Mouse (Mus musculus) cerebellum, postnatal 14 days (tissue): ENCODE measurements around the gene Mgst1.
A peak's percentile ranks its signal among the peaks of the same experiment; 100 is the strongest.

ENCODE experiments used
- DNase-seq, 2 experiments: peaks; one replicate each; pipeline ENCODE4 v3.0.0; 2021; ENCODE audit warnings: mixed read lengths in 2 of 2

The Mgst1 gene

DNA sequence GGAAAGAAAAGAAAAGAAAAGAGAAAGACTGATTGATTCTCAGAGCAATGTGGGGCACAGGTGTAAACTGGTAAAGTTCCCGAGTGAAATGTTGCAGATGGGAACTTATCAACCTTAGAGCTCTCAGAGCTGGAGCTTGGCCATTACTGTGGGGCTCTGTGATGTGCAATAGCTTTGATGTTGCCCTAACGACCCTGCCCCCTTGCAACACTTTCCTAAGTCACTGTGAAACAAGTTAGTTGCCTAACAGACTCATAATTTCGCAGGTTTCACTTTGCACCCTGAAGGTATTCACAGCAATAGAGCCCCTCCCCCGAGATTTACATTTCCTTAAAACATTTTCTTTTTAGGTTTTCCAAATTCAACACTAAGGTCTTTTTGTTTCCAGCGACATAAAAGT is at the start of gene Mgst1:
TSS of gene Mgst1 (plus strand) at position 387 of the 400 bp plus-strand sequence.
- no peak for DNase-seq

DNA sequence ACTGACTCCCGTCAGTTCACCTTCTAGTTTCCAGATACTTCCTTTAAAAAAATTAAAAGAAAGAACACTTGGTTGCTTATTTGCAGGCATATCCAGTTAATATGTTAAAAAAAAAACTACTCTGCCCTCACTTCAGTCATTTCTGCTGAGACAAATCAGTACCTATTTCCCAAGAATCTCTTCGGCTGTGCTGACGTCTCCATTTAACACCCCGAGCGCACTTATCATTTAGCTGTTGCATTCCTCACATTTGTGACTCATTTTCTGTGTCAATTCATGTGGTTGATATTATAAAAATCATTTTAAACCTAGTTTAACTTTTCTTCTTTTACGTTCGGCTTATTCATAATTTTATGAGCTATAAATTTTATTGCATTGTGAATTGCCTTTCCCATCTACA is 47.7 kb upstream of the Mgst1 start:
- DNase-seq = no peak

DNA sequence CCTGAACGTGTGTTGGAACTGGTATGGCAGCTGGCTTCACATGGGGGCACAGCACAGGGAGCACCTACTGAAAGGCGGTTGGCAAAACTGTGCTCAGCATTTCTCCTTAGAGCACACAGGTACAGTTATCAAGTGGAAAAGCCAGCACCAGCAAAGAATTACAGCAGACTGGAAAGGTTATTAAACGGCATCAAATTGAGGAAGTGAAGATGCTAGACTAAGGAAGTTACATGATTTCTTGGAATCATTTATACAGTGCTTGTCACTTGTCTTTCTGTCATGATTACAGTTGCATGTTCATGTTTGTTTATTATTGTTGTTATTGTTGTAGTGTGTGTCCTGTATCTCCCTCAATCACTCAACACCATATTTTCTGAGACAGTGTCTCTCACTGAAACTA is 45.1 kb upstream of the Mgst1 start:
- no peak for DNase-seq

DNA sequence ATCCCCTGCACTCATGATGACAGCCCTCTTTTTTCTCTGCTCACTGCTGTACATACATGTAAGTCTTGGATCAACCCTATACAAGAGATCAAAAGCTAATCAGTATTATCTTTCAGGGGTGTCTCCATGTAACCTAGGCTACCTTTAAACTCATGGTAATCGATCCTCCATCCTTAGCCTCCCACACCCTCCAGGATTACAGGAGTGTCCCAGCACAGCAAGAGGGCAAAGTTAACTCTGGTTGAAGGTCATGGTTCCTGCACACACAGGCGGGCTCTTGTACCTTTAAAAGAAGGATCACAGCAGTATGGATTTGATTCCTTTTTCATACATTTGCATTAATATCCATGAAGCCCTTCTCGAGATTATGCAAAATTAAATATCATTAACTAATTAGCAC is 40.5 kb upstream of the Mgst1 start:
- no peak for DNase-seq

DNA sequence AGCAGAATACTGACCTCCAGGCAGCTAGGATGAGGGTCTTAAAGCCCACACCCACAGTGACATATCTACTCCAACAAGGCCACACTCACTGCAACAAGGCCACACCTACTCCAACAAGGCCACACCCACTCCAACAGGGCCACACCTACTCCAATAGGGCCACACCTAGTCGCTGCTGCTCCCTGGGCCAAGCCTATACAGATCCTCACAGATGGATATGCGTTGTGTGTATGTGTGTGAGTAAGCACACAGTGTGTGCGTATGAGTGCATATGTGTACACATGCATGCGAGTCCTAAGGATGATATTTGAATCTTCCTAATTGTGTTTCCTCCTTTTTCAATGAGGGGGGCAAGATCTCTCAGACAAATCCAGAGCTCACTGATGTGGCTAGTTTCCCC is 38.3 kb upstream of the Mgst1 start:
- no peak for DNase-seq

DNA sequence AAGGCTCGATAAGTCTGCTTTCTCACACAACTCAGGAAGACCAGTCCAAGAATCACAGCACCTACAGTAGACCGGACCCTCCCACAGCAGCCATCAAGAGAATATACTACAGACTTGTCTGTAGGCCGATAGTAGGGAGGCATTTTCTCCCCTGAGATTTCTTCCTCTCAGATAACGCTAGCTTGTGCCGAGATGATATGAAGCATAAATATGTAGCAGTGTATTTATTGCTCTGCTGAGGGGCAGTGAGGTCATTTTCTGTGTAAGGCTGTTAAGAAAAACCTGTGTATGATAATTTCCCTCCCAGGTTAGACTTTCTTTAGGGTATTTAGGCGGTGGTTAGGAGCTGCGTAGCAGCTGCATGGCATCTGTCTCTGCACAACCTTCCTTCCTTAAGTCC is 37.2 kb upstream of the Mgst1 start:
- DNase-seq = no peak

DNA sequence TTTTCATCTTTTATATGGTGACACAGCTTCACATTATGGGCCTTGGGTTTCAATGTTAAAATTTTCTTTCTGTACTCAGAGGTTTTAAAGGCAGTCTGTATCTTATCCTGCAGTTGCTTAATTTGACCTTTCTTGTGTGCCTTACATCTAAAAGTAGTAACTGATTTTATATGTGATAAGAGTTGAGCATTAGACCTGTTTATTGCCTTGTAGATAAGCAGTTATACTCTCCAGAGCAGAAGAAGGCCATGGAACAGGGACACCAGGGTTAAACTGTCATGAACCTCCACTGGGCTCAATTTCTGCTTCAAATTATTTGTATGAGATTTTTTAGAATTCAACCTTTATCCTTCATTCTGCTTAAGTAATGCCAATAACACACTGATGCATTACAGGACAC is 35.6 kb upstream of the Mgst1 start:
- no peak for DNase-seq

DNA sequence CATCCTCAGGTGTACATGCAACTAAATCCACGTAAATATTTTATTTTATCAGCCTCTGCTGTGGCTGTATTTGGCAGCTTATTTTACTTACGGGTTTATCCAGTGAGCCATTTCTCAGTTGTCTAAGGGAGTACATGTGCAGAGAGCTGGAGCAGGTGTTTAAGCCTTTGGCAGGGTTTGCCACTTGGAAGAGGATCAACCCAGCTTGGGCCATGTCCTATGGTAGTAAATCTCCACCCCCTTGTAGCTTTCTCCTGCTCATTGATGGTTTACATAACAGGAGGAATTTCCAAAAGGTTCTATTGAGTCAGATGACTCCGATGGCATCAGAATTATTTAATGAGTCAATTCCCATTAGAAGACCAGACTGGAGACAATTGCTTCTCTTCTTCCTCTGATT is 22.6 kb upstream of the Mgst1 start:
- peak in 1 of 2 experiments; percentile 7 for DNase-seq

DNA sequence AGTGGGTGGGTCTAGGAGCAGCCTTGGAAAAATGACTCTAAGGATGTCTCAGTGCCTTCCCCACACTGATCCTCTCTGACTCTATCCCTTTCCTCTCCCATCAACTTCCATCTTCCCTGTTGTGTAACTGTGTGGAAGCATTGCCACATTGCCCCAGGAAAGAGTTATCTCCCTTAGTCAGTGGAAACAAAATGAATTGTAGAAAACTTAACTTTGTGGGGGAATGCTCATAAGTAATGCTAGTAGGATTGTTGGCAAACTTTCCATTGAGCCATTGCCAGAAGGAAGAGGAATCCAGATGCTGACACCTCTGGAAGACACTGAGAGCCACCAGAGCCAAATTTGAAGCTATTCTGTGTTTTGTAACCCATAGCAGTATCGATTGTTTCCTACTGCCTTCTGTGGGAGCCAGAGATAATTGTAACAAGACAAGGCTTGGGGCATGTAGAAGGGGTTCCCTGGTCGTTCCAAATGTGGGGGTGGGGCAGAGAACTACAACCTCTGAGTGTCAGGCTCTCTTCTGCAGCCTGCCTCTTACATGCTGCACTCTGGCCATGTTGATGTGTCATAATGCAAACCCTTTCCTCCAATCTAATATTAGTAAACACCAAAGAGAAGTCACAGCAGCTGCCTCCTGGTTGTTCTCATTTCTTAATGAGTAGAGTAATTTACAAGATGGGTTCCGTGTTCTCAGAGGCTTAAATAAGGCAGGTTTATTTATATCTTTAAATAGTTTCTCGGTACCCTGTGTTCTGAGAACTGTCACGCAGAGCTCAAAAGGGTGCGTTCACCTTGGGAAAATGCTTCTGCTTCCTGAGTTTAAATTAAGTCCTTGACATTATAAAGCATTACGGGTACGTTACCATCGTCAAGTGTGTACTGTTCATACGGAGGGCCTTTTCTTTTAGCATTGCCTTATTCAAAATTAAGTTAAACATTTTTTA is 11.5 kb upstream of the Mgst1 start:
- no peak for DNase-seq

DNA sequence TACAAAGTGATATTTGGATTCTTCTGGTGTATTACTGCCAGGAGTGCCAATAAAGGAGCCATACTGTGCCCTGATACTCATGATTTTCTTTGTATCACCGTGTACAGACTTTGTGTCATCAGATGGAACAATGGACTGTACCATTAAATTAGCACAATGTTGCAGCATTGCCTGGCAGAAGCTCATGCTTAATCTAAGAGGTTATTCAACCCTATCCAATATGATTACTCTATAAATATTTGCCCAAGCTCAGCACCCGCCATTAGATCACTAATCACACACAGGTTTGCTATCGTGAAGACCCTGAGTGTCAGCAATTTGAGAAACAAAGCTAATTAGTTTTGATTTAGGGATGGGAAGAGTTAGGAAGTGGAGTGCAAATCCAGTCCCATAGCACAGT is 9.6 kb upstream of the Mgst1 start:
- no peak for DNase-seq

DNA sequence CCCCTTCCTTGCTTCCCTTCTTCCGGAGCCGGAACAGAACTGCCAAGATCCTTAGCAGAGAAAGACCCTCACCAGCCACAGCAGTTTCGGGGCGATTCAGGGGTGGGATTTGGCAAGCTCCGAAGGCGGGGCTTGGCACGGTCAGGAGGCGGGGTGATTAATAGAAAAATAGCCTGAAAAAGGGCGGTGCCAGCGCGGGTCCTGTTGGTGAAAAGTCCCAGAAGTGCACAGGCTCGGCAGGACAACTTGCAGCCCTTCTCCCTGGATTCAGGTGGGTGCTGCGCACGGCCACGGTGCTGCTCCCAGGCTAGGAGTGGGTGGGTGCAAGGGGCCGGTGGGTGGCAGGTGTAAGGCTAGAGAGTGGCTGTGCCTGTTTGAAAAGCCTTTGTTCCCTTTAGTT is 220 bp downstream of the Mgst1 start:
- DNase-seq = peak; percentile 13 to 18

DNA sequence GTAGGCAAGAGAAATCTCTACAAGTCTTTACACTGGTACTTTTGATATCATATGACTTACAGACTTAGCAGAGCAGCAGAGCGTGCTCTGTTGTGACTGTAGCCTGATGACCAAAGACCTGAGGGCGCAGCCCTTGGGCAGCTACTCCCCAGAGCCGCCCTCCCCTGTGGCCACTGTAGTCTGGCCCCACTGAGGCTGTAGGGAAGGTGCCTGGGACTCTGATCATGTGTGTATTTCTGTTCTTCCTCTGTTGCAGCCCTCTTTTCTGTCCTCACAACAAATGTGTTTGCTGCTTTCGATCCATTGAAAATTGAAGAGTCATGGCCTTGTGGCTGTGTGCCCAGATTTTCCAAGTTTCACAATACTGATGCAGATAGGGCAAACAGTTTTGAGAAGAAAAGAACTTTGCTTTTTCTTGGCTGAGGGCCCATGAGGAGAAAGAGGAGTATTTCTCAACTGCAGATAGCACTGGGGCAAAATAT is 1.0 kb downstream of the Mgst1 start:
- DNase-seq = peak; percentile 5 to 11

DNA sequence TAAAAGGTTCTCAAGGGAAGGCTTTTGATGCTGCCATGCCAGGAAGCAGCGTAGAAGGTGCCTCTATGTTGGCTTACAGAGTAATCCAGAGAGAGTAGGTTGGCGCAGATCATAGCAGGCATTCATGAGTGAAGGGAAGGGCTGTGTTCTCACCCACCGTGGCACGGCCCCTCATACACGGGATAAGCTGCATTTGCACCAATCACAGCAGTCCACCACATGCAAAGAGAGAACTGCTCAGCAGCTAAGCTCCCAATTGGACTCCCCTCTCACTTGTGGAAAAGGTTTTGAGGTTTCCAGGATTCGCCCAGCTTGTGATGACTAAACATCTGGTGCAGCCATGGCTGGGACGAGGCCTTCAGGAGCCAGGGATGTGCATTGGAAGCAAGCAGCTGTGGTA is 2.5 kb downstream of the Mgst1 start:
- no peak for DNase-seq

DNA sequence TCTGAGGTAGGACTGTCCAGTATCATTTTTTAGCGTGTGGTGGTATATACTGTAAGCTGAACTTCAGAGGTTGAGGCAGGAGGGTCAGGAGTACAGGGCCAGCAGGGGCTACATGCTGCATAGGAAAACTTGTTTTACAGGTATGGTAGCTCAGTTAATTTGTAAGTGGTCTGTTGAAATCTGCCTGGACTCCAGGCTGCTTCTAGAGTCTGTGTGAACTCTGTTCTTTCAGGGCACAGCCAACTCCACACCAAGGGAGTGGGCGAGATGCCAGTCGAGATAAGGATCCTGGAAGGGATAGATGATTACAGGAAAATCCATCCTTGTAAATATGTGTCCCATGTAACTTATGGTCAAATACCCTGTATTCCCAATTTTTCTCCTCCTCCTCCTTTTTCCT is 3.3 kb downstream of the Mgst1 start:
- DNase-seq = peak; percentile 11 to 36

DNA sequence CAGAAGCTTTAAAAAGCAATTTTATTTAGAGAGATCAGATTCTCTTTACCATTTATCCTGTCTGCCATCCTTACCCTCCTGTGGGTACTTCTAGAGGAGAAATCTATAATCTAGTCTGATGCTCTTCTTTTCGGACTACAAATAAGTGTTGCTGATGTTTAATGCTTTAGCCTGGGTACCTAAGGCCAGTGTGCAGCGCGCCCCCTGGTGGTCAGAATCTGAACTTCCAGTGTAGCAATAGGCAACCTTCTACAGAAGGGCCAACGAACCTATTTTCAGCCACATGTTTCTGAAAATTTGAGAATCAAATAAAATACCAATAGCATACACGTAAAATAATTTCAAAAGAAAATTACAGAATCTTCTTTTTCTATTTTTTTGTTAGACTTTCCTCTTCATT is 13.0 kb downstream of the Mgst1 start:
- peak; percentile 80 to 87 for DNase-seq

DNA sequence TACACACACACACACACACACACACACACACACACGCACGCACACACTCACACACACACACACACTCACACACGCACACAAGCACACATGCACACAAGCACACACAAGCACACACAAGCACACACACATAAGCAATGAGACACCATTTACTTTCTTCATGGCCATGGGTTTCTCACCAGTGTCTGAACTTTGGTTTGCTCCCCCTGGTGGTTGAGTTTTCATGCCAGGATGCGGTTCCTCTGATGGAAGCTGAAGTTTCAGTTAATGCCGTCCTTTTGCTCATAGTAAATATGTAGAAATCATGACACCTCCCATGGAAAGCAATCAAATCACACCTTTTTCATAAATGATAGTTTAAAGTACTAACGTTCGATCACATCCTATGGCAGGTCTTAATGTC is 23.8 kb downstream of the Mgst1 start:
- peak; percentile 41 to 62 for DNase-seq

DNA sequence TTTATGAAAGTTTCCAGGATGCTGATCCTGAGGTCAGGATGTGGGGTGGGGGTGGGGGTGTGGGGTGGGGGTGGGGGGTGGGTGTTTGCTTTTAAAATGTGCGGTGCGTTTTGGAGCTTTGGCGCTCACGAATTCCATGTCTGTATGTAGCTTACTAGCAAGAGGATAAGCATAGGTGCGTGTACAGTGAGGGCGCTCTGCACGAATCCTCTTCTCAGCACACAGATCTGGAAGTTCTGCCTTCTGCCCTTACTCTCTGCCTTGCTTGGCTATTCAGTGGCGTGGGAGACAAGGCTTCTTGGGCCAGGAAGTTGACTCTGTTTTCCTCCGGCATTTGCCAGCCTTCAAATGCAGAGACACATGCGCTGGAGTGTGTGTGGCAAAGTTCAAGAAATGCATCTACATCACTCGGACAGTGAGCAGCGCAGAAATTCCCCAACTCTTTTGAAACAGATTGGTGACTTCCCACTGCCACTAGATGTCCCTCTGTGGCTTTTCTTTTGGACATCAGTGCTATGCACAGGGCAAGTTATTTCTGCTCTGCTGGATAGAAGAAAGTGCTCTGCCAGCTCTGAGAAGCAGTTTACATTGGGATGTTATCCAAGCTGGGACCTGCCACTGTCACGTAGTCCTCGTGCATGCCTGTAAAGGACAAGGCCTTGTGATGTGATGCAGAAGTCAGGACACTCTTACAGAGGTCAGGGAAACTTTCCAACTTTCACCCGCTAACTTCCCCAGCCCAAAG is 31.5 kb downstream of the Mgst1 start:
- peak; percentile 58 to 61 for DNase-seq
